Mouse (Mus musculus) stomach, adult 2 months (tissue): ENCODE data around the gene Hmces. TPM values are rescaled to one million over a fixed set of nuclear protein-coding genes. Genes with fewer than 3 reads are reported as not detected.

Experiments
- polyA plus RNA-seq: library from polyadenylated mRNA; depleted of rRNA; stranded (reverse); fragments of >200 nt; gene quantifications from 2 replicates; pipeline ENCODE4 v1.2.3, GENCODE M21; 2012; rRNA removed

Hmces gene
- polyA plus RNA-seq: 11.0 and 12.3 TPM in 2 replicates

GRCm38 (mm10) chr6:87913661-87914325, at the start of gene Hmces:
Hmces (plus strand) TSS chr6:87913935.

GRCm38 (mm10) chr6:87887594-87888233, 26.0 kb upstream of the Hmces start, which contains the start of gene Copg1:
Copg1 (plus strand) TSS chr6:87887814.

DNA sequence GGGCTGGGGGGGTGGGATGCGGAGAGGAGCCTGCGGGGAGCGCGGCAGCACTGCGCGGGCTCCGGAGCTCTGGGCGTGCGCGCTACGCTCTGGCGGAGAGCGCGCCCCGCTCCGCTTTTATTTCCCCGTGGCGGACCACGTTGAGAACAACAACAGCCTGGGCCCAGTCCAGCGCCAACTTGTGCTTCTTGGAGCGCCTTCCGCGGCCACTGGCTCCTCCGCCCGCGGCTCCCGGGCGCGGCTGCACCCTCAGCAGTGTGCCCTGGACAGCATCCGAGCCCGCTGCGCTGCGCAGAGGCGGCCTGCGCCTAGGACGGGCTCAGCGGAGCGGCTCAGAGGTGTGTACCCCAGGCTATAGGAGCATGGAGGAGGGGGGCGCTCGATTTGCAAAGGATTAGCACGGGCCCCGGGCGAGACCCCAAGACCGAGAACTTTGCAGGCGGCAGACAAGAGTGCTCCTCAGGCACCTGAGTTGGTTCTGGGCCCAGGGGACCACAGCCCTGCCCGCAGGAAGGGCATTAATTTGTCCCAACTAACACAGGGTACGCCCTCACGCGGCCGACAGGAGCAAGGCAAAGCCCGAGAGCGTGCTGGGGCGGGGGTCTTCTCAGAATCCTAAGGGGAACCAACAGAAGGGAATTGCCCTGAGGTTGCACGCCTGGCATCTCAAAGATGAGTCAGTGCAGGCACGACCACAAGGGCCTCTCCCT, 68.0 kb downstream of the Hmces start, which contains the start of gene H1fx:
H1fx (minus strand) TSS at position 91 of the 710 bp plus-strand sequence.

Other genes starting within 250 kb of the Hmces start
- gene Aplf, start 241.7 kb upstream of the Hmces start, polyA plus RNA-seq: 1.7 and 2.5 TPM in 2 replicates
- 1.6 and 2.3 TPM in 2 replicates for gene Efcc1, start 183.1 kb upstream of the Hmces start, polyA plus RNA-seq
- 1.1 and 3.0 TPM in 2 replicates for gene Gp9, start 135.9 kb upstream of the Hmces start, polyA plus RNA-seq
- 32.2 and 34.4 TPM in 2 replicates for gene Rab43, start 101.8 kb upstream of the Hmces start, polyA plus RNA-seq
- gene Gm45140, start 78.1 kb upstream of the Hmces start, polyA plus RNA-seq: 0.12 and 0.22 TPM in 2 replicates
- 1.4 and 1.8 TPM in 2 replicates for gene Isy1, start 75.1 kb upstream of the Hmces start, polyA plus RNA-seq
- gene Cnbp, start 62.8 kb upstream of the Hmces start, polyA plus RNA-seq: 32.1 and 33.0 TPM in 2 replicates
- 17.6 and 22.7 TPM in 2 replicates for gene Copg1, start 26.1 kb upstream of the Hmces start, polyA plus RNA-seq
- 8.3 and 10.2 TPM in 2 replicates for gene H1fx, start 67.7 kb downstream of the Hmces start, polyA plus RNA-seq
- 48.4 and 57.2 TPM in 2 replicates for gene Rab7, start 131.3 kb downstream of the Hmces start, polyA plus RNA-seq
- 63.1 and 77.8 TPM in 2 replicates for gene Rpn1, start 170.5 kb downstream of the Hmces start, polyA plus RNA-seq